Mouse (Mus musculus) kidney, embryonic 16.5 days (tissue): Measurements from ENCODE around the gene Szrd1. TPM values are rescaled to one million over a fixed set of nuclear protein-coding genes. Genes with fewer than 3 reads are reported as not detected.

ENCODE experiments used
- ATAC-seq: fragments of 200-750 bp; cut with Nextera tagmentation; 2 replicates; pipeline ENCODE4 v1.8.0; 2017; ENCODE audit warnings: moderate TSS enrichment; ENCODE audit not compliant: low FRiP score, low TSS enrichment
- H3K27ac ChIP-seq: fragments of 300-500 bp; sonication (generic); 2 replicates; pipeline ENCODE4 v1.5.1; 2014; ENCODE audit warnings: low read length
- H3K27me3 ChIP-seq: fragments of 300-500 bp; sonication (generic); 2 replicates; pipeline ENCODE4 v1.6.1; 2014; ENCODE audit warnings: low read length, control low read depth, mixed read lengths; ENCODE audit not compliant: insufficient read depth
- H3K36me3 ChIP-seq: fragments of 300-500 bp; sonication (generic); 2 replicates; pipeline ENCODE4 v1.6.1; 2014; ENCODE audit warnings: low read length, control low read depth, mixed read lengths; ENCODE audit not compliant: insufficient read depth
- H3K4me1 ChIP-seq: fragments of 300-500 bp; sonication (generic); 2 replicates; pipeline ENCODE4 v1.6.1; 2014; ENCODE audit warnings: low read length, control low read depth, mixed read lengths; ENCODE audit not compliant: insufficient read depth
- H3K4me2 ChIP-seq: fragments of 300-500 bp; sonication (generic); replicated peaks from 2 replicates; pipeline ENCODE4 v1.6.1; 2014; ENCODE audit warnings: low read depth, low read length
- H3K4me3 ChIP-seq: fragments of 300-500 bp; sonication (generic); 2 replicates; pipeline ENCODE4 v1.5.1; 2014; ENCODE audit warnings: mild to moderate bottlenecking, low read length
- H3K9ac ChIP-seq: fragments of 300-500 bp; sonication (generic); replicated peaks from 2 replicates; pipeline ENCODE4 v1.6.1; 2014; ENCODE audit warnings: low read length
- H3K9me3 ChIP-seq: fragments of 300-500 bp; sonication (generic); 2 replicates; pipeline ENCODE4 v1.6.1; 2016; ENCODE audit warnings: low read length, control low read depth
- WGBS: fragments of 180-500 bp; shearing (Covaris S2); extraction: QIAGEN DNeasy Blood & Tissue Kit; methylation state at CpG from one replicate; pipeline ENCODE4 v1.1.7; 2014; 5-methylcytosine and 5-hydroxymethylcytosine counted together
- polyA plus RNA-seq: library from polyadenylated mRNA; unstranded; fragments of >200 nt; fragmentation: Nextera tagmentation; extraction: Ambion mirVana; gene quantifications from 2 replicates; pipeline ENCODE4 v1.2.1, GENCODE M21; 2015

The Szrd1 gene
- polyA plus RNA-seq, 1 experiment from 2014 or later, result 51.3 TPM

- 0 out of 2 replicates have a peak, but pooled peaks cover 4% of the 10 kb centered on the region for H3K4me1 ChIP-seq
- H3K9me3 ChIP-seq, result no peaks in the 10 kb centered on the region
- WGBS, result 90% methylated on average over 9 of the region's 9 CpGs
These were observed 38.3 kb downstream of the Szrd1 start for GRCm38 (mm10) chr4:141101291-141101690.

GRCm38 (mm10) chr4:141099956-141100355 lies 39.6 kb downstream of the Szrd1 start:
- no peak for ATAC-seq
- WGBS, result 67% methylated on average over 5 of the region's 5 CpGs
- H3K27ac ChIP-seq, result no peak overlapping the region

More at GRCm38 (mm10) chr4:141101291-141101690, 38.3 kb downstream of the Szrd1 start:
- H3K9ac ChIP-seq, result no peak overlapping the region
- H3K27ac ChIP-seq, result no peak overlapping the region
- no peaks in the 10 kb centered on the region for H3K36me3 ChIP-seq
- ATAC-seq, result no peak
- H3K27me3 ChIP-seq, result no peaks in the 10 kb centered on the region
- no peak overlapping the region for H3K4me2 ChIP-seq
- H3K4me3 ChIP-seq, result no peak overlapping the region

GRCm38 (mm10) chr4:141098935-141099334 lies 40.6 kb downstream of the Szrd1 start:
- Histone ChIP-seq H3K9me3 (no peaks in the 10 kb centered on the region), H3K4me3 (no peak overlapping the region), H3K27me3 (no peaks in the 10 kb centered on the region), H3K4me1 (0 out of 2 replicates have a peak, but pooled peaks cover 4% of the 10 kb centered on the region), H3K36me3 (no peaks in the 10 kb centered on the region), H3K4me2 (no peak overlapping the region), H3K27ac (no peak overlapping the region), H3K9ac (no peak overlapping the region)
- 75% methylated on average over 4 of the region's 4 CpGs for WGBS
- ATAC-seq, result no peak

More at GRCm38 (mm10) chr4:141099956-141100355, 39.6 kb downstream of the Szrd1 start:
- Histone ChIP-seq H3K4me3 (no peak overlapping the region), H3K4me1 (0 out of 2 replicates have a peak, but pooled peaks cover 4% of the 10 kb centered on the region), H3K9ac (no peak overlapping the region), H3K36me3 (no peaks in the 10 kb centered on the region), H3K27me3 (no peaks in the 10 kb centered on the region), H3K4me2 (no peak overlapping the region), H3K9me3 (no peaks in the 10 kb centered on the region)

- Histone ChIP-seq H3K27me3 (no peaks in the 10 kb centered on the region), H3K27ac (no peak overlapping the region), H3K36me3 (no peaks in the 10 kb centered on the region), H3K4me2 (no peak overlapping the region), H3K9ac (no peak overlapping the region), H3K4me3 (no peak overlapping the region), H3K4me1 (0 out of 2 replicates have a peak, but pooled peaks cover 4% of the 10 kb centered on the region), H3K9me3 (no peaks in the 10 kb centered on the region)
- peak; percentile 32; the same call in 1 of the 2 replicates for ATAC-seq
- WGBS, result 11% methylated on average over 9 of the region's 9 CpGs
These were observed 42.9 kb downstream of the Szrd1 start for GRCm38 (mm10) chr4:141096710-141097109.

GRCm38 (mm10) chr4:141095016-141095415 lies 44.6 kb downstream of the Szrd1 start:
- no peak overlapping the region for H3K9ac ChIP-seq
- no peak for ATAC-seq
- 84% methylated on average over 10 of the region's 10 CpGs for WGBS
- H3K9me3 ChIP-seq, result no peaks in the 10 kb centered on the region
- no peaks in the 10 kb centered on the region for H3K36me3 ChIP-seq
- 0 out of 2 replicates have a peak, but pooled peaks cover 4% of the 10 kb centered on the region for H3K4me1 ChIP-seq
- H3K27me3 ChIP-seq, result no peaks in the 10 kb centered on the region
- H3K4me3 ChIP-seq, result no peak overlapping the region
- no peak overlapping the region for H3K4me2 ChIP-seq
- H3K27ac ChIP-seq, result no peak overlapping the region

- H3K27ac ChIP-seq, result no peak overlapping the region
- no peaks in the 10 kb centered on the region for H3K27me3 ChIP-seq
- no peaks in the 10 kb centered on the region for H3K9me3 ChIP-seq
- no peaks in the 10 kb centered on the region for H3K4me1 ChIP-seq
- H3K36me3 ChIP-seq, result no peaks in the 10 kb centered on the region
- 54% methylated on average over 9 of the region's 9 CpGs for WGBS
- H3K4me3 ChIP-seq, result no peak overlapping the region
- H3K9ac ChIP-seq, result no peak overlapping the region
- no peak overlapping the region for H3K4me2 ChIP-seq
- ATAC-seq, result 0 out of 2 replicates have a peak, but pooled peaks have one; percentile 46
These were observed 50.9 kb downstream of the Szrd1 start for GRCm38 (mm10) chr4:141088714-141089113.

- no peaks in the 10 kb centered on the region for H3K27me3 ChIP-seq
- no peak within 1 kb of the TSS for H3K27ac ChIP-seq
- no peaks in the 10 kb centered on the region for H3K4me1 ChIP-seq
- no peak within 1 kb of the TSS for H3K4me2 ChIP-seq
- no peak within 1 kb of the TSS for H3K4me3 ChIP-seq
- H3K9ac ChIP-seq, result no peak within 1 kb of the TSS
- 78% methylated on average over 6 of the region's 6 CpGs for whole genome bisulfite sequencing
- no peaks in the 10 kb centered on the region for H3K36me3 ChIP-seq
- no peak for ATAC-seq
- H3K9me3 ChIP-seq, result no peaks in the 10 kb centered on the region
These were observed 51.5 kb downstream of the Szrd1 start, which contains the start of gene Spata21 for GRCm38 (mm10) chr4:141088033-141088432. Gene Spata21, plus strand, starts transcription at chr4:141088333.

GRCm38 (mm10) chr4:141086862-141087261 lies 52.7 kb downstream of the Szrd1 start:
- no peak for ATAC-seq
- Histone ChIP-seq H3K27me3 (no peaks in the 10 kb centered on the region), H3K9ac (no peak overlapping the region), H3K9me3 (no peaks in the 10 kb centered on the region), H3K4me3 (no peak overlapping the region), H3K27ac (no peak overlapping the region), H3K36me3 (no peaks in the 10 kb centered on the region), H3K4me1 (no peaks in the 10 kb centered on the region), H3K4me2 (no peak overlapping the region)
- WGBS, result 67% methylated on average over 10 of the region's 10 CpGs

GRCm38 (mm10) chr4:141078510-141079137 lies 61.0 kb downstream of the Szrd1 start:
- Histone ChIP-seq H3K9me3 (no peaks in the 10 kb centered on the region), H3K4me2 (no peak overlapping the region), H3K27me3 (no peaks in the 10 kb centered on the region), H3K27ac (no peak overlapping the region), H3K4me3 (no peak overlapping the region), H3K4me1 (peaks cover 16% of the 10 kb centered on the region), H3K36me3 (peaks cover 7% of the 10 kb centered on the region), H3K9ac (no peak overlapping the region)
- peak; percentile 29; the same call in 1 of the 2 replicates for ATAC-seq
- 74% methylated on average over 18 of the region's 18 CpGs for WGBS
